Mouse (Mus musculus) embryonic fibroblast, embryonic 13.5 days (primary cell): ENCODE data around the gene Ccdc27.

ENCODE experiments used
- CTCF ChIP-seq: IDR thresholded peaks from 2 replicates; pipeline ENCODE4 v1.5.1; 2011; ENCODE audit warnings: mild to moderate bottlenecking, control low read depth, low read length, moderate library complexity, borderline replicate concordance; ENCODE audit not compliant: insufficient read depth
- POLR2A ChIP-seq: IDR thresholded peaks from 2 replicates; pipeline ENCODE4 v1.6.1; 2011; ENCODE audit warnings: low read depth, mild to moderate bottlenecking, control low read depth, low read length, moderate library complexity

DNA sequence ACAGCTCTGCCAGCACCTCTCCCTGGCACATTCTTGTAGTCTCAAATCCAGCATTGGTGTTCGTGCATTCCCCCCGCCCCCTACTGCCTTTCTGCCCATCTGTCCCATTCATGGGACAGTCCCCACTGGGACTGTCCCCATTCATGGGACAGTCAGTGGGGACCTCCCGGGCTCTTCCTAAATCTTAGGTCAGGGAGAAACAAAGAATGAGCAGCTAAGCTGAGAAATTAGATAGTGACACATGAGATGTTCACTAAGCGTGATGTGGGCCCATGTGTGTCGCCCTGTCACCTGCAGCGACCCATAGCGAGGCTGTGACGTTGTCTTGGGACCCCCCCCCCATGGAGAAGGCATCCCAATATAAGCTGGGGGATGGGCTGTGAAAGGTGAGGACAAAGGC, 48.9 kb upstream of the Ccdc27 start:
- no peak for TF ChIP-seq POLR2A
- TF ChIP-seq CTCF, result no peak
